Mouse (Mus musculus): Measurements from ENCODE around the gene Pank1.

Gene Pank1

DNA sequence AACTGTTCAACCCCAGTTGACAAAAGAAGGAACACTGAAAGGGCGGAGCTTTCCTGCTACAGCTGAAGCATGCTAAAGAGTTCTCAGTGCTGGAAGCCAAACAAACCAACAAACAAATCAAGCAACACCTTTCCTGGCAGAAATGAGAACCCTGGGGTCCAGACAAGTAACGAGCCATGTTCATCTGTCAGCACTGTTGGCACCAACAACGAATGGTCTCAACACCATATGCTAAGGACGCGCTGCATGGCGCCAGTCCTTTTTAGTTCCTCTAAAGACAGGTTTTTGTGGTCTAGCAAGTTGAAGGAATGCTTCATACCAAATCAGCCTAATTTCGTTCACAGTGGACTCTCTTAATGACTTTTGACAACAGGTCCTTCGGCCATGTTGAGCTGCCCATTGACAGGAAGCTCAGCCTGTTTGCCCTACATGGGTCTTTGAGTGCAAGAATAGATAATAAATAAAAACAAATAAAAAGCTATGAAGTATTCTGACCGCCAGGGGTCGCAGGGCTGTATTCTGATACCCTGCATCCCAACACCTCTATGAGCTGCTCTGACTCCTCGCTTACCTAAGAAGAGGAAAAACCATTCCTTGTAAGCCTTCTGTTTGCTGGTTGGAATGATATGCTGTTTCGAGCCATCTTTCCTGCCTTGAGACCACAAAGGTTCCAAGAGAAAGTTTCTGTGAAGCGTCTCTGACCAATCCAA lies 53.2 kb downstream of the Pank1 start:
- peak; percentile 53 for DNase-seq (ENCODE audit: low read depth, low spot score)

DNA sequence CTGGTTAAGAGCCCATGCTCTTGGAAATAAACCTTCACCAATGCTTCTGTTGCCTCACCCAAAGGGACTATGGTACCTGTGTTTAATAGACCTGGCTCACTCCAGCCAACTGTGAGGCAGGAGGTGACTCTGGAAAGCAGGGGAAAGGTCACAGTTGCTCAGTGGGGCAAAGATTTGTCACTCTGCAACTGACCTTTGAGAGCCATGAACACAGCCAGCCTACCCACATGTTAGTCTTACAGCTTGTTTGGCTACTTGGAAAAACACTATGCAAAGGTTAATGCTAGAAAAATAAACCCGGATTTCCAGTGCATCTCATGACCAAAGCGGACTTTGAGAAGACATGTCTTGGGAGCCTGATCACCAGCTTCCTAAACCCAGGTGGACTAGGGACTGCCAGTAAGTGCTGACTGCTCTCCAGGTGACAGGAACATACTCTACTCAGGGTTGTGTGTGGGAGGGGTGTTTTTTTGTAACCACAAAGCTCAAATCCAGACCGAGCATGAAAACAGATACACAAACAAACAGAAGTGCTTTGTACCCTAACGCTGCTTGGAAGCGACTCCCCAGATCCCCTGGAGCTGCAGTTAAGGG lies 59.6 kb downstream of the Pank1 start:
- no peak for DNase-seq (ENCODE audit: low read depth, low spot score)

DNA sequence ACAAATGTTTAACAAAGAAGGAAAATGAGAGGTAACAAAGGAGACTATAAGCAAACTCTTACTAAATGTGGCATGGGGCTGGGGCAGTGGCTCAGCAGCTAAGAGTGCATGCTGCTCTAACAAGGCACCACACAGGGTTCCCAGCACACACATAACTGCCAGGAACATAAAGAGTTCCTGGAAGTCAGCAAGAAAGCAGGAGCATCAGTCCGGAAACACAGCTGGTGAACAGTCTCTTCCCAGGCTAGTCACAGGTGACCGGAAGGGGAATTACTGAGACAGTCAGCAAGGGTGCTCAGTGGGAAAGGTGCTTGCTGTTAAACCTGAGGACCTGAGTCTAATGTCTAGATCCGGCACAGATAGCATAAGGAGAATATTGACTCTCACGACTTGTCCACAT lies 63.9 kb downstream of the Pank1 start:
- no peak for DNase-seq (ENCODE audit: low read depth, low spot score)

DNA sequence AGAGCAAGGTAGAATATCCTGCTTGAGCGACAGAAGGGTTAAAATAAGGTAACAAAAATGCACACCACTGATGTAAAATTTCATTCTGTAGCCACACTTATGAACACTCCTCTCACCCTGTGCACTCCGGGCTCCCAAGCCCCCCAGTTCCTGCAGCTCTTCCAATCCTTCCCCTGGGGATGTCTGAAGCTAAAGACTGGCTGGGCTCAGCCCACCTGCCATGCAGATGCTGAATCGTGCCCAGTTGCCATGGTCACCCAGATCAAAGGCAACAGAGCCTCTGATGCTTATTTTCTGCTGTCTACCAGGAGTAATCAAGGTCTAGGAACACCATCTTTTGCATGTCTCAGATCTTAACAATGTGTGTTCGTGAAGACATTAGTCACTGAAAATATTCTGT lies 64.6 kb downstream of the Pank1 start:
- peak; percentile 35 for DNase-seq (ENCODE audit: low read depth, low spot score)

DNA sequence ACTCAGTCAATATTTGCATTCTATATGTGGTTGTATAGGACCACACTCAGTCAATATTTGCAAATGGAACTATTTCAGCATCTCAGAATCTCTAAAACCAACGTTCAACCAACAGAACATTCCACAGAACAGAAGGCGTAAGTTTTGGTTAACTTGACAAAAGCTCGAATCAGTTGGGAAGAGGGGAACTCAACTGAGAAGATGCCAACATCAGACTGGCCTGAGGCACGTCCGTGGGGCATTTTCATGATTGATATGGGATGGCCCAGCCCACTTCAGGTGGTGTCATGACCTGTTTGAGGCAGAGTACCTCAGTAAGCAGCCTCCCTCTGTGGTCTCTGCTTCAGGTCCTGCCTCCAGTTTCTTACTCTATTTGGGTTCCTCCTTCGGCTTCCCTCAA lies 65.3 kb downstream of the Pank1 start:
- DNase-seq (ENCODE audit: low read depth, low spot score): no peak

DNA sequence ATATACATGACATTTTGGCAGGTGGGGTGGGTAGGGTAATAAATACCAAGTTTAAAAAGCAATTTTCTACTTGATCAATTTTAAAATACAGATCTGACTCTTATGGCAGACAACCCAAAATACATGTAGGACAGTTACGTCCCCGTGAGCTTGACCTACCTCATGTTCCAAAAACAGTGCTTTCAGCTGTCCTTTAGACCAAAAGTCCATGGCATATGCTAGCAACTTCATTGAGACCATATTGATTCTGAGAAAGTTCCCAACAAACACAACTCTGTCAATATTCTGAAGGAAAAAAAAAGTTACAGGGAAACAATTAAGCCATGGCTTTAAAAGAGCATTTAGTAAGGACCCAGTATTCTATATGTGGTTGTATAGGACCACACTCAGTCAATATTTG lies 65.7 kb downstream of the Pank1 start:
- DNase-seq (ENCODE audit: low read depth, low spot score): no peak

DNA sequence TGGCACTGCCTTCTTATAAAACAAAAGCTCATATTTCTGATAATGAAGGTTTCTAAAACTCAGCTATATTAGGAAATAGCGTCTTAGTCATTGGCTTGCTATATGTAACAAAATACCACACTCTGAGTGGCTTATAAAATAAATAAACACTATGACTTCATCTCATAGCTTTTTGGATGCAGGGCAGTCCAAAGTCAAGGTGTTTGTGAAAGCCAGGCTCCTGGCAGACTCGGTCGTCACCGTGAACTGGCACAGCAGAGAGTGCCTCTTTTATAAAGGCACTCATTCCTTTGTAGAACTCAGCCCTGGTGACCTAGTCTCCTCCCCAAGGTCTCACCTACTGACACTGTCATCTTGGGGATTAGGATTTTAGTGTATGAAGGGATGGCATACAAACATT lies 66.5 kb downstream of the Pank1 start:
- no peak for DNase-seq (ENCODE audit: low read depth, low spot score)

DNA sequence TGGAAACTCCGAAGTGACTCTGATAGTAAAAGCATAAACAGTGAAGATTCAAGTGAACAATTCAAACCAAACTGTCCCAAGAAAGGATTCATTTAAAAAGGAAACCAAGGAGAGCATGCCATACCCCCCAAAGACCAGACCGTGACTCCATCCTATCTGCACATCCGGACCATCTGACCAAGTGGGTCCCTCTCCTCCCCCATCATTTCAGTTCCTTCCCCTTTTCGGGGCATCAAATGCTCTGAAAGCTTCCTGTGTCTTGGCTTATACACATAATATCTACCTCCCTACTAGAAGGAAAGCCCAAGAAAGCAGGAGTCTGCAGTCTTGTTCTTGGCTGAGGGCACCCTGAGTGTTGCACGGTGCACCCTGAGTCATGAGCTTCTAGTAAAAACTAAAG lies 72.1 kb downstream of the Pank1 start:
- no peak for DNase-seq (ENCODE audit: low read depth, low spot score)

DNA sequence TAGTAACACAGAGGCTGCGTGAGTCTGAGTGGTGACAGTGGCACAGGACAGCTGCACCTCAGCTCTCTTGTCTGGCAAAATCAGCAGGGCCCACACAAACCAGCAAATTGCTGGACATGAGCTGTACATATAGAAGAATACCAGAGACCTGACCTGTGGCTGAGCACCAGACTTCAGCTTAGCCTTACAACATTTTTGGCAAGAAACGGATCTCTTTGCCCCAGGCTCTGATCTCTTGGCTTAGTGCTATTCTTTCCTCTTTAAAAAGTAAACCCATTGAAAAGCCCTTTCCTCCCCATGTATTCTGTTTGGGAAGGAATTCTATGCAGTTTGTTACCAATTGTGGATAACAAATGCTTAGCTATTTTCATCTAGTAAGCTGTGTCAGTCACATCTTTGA lies 74.2 kb downstream of the Pank1 start:
- DNase-seq (ENCODE audit: low read depth, low spot score): no peak

DNA sequence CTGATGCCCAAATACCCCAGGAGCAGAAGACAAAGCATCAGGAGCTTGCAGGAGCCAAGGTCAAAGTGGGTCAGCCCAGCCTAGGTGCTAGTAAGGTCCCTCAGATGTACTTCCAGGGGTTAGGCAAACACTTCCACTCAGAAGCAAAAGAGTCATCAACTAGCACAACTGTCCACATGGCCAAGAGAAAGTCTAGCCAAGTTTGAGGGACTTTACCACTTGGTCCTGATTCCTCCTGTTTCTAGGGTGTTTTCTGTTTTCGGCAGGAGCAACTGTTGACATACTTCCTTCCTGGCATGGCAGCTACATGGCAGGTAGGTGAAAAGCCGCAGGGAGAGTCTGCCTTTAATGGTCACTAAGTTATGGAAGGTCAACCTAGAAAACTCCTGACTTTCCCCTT lies 74.7 kb downstream of the Pank1 start:
- DNase-seq (ENCODE audit: low read depth, low spot score): no peak

DNA sequence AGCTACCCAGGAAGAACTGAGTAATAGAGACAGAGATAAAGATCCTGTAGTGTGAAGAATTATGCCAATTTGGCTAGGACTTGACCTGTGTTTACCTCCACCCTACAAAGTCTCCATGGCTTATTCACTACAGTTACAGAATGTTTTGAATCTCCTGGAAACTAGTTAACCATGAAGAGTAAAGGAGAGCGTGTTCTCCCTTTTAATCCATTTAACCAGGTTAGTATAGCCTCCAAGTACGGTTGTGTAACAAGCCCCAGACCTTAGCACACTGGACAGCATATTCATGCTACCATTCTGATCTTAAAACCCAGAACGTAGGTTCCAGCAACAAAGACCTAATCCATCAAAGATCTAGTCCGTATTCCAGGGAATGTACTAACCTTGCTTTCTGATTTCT lies 75.9 kb downstream of the Pank1 start:
- DNase-seq (ENCODE audit: low read depth, low spot score): no peak

DNA sequence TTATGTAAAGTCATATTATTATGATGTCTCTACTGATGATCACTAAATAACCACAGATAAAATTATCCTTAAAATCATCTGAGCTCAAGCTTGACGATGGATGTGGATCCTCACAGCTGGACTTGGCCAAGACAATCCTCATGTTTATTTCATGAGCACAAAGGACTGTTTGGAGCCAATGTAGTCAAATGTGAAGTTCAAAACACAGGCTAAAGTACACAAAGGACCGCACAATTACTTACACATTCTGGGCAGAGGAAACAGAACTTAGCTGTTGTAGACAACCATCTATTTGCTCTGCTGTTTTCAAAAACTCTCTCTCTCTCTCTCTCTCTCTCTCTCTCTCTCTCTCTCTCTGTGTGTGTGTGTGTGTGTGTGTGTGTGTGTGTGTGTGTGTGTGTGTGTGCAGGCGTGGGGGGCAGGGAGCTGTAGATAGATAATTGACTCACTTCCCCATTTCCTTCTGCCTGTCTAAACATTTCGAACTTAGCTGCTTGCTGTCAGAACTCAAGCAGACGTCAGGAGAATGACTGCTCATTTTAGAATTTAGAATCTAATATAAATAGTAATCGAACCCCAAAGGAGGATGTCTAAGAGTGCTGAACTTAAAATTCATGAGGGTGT lies 79.5 kb downstream of the Pank1 start:
- DNase-seq (ENCODE audit: low read depth, low spot score): no peak

DNA sequence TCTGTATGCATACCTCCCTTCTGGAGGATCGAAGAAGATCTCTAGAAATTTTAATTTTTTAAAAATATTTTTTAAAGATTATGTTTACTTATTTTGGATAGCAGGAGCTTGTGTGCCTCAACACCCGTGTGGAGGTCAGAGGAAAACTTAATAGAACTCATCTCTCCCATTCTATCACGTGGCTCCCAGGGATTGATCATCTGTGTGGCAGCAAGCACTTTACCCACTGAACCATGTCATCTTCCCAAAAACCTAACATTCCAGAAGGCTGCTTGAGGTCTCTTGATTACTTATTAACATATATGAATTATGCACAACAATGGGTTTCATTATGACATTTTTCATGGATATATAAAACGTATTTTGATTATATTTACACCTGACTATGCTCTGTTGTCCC lies 82.9 kb downstream of the Pank1 start:
- no peak for DNase-seq (ENCODE audit: low read depth, low spot score)

DNA sequence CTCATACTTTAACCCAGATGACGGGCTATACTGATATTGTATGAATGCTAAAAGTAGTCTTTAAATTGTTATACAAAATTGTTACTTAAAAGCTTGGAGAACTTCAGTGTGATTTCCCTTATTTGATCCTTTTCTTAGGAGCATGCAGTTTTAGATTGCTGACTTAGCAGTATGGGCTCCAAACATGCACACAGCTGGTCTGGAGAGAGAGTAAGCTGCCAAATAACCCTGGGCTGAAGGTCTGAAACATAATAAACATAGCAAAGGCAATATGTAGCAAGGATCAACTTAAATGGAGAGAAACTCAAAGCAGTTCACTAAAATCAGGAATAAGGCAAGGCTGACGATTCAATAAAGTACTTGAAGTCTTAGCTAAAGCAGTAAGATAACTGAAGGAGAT lies 96.8 kb downstream of the Pank1 start:
- no peak for DNase-seq (ENCODE audit: low read depth, low spot score)

DNA sequence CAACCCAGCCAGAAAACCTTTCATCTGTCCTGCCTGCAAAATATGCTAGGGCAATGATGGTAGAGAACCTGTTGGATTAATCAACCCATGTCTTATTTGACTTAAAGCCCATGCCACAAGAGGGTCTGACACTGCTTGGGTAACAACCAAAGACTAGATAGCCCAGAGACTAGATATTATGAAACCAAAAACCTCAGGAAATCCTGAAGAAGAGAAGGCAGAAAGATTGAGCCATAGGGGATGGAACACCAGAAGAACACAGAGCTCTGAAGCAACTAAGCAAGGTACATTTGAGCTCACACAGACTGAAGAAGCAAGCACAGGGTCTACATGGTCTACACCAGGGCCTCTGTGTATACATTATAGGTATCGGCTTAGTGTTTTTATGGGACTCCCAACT lies 100.3 kb downstream of the Pank1 start:
- DNase-seq (ENCODE audit: low read depth, low spot score): no peak

DNA sequence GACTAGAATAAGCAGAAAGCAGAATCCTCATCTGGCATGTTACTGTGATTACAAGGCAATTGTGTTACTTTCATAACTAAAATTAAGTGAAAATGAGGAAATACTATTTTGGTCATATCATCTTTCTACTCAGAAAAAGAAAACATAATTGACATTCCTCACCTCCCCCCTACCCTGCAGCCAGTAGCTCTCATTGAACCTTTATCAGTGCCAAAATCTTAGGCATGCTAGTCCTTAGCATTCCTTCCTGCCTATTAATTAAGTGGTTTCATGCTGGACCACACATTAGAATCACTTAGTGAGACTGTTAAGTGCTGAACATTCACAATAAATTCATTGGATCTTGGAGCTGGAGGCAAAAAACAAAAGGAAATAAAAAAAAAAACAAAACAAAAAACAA lies 101.2 kb downstream of the Pank1 start:
- no peak for DNase-seq (ENCODE audit: low read depth, low spot score)

DNA sequence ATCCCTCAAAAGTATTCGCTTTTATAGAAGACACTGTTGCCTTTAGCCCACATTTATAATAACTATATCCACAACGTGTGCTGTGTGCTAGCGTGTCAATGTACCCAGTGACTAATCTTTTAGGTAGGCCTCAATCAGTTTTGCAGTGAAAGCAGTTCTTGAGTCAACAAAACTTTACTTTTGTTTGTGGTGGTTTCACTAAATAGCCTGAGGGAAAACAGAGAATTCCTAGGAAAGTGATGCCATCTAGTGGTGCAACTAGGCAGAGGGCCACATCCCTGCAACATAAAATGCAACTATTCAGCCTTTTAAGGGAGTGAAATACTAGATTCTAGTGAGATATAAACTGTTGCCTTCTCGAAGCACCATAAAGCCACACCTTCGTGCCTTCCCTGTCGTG lies 106.5 kb downstream of the Pank1 start:
- peak; percentile 49 for DNase-seq (ENCODE audit: low read depth, low spot score)

DNA sequence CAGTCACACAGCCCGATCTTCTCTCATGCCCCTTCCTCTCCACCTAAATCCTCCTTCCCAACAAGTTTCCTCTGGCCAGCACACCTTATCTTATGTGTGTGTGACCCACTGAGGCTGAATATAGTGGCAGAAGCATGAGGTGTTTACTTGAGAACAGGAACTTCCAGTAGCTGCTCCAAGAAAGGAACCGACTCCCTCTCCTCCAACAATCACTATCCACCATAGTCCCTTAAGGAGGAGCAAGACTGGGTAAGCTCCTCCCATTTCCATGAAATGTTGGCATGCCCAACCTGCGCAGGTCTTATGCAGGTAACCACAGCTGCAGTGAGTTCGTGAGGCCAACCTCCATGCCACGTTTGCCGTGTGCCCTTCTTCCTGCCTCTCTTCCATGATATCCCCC lies 108.5 kb downstream of the Pank1 start:
- no peak for DNase-seq (ENCODE audit: low read depth, low spot score)

DNA sequence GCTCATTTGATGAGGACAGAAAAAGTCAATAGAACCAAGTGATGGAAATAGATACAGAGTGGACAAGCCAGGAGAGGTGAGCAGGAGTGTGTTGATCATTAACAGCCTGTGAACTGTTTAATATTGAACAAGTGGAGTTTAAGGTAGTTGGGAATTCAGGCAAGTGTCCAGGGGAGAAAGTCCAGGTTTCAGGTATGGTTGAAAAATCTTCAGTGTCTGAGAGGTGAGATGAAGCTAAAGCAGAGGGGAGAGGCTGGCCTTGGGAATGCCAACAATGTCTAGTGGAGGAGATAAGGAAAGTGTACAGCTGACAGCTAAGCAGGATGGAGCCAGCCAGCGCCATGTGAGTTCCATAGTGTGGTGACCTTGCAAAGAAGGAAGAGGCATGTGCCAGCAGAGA lies 120.5 kb downstream of the Pank1 start:
- DNase-seq (ENCODE audit: low read depth, low spot score): no peak

Measured in mesoderm, embryonic 11.5 days (tissue).